7 mouse cellular contexts compared by ENCODE assay signal in genomic region chr2:27141950-27142693, GRCm38 (mm10). TPM values are rescaled to one million over a fixed set of nuclear protein-coding genes. Genes with fewer than 3 reads are reported as not detected.
DNase-seq lines count a peak whose midpoint lies in the region; ATAC-seq lines count a peak whose summit lies in the region.

Gene Fam163b (minus strand): TSS chr2:27142491.

- H3K27ac ChIP-seq in forebrain, embryonic 10.5 days, result no peak within 1 kb of the TSS
- H3K27ac ChIP-seq in hindbrain, embryonic 16.5 days (ENCODE audit: low read depth, low read length), result no peak within 1 kb of the TSS
- no peak within 1 kb of the TSS for H3K27ac ChIP-seq in midbrain, embryonic 14.5 days (replicated peaks; ENCODE audit: low read depth, low read length)

- H3K9me3 ChIP-seq in forebrain, embryonic 10.5 days, result no peaks in the 10 kb centered on the region
- no peaks in the 10 kb centered on the region for H3K9me3 ChIP-seq in hindbrain, embryonic 16.5 days (ENCODE audit: control insufficient read depth, low read length)
- no peaks in the 10 kb centered on the region for H3K9me3 ChIP-seq in midbrain, embryonic 14.5 days (ENCODE audit: control insufficient read depth, low read length)

- H3K36me3 ChIP-seq in forebrain, embryonic 10.5 days (replicated peaks), result no peaks in the 10 kb centered on the region
- no peaks in the 10 kb centered on the region for H3K36me3 ChIP-seq in hindbrain, embryonic 16.5 days (ENCODE audit: control insufficient read depth, insufficient read depth, low read length)
- H3K36me3 ChIP-seq in midbrain, embryonic 14.5 days (ENCODE audit: control insufficient read depth, insufficient read depth, low read length), result no peaks in the 10 kb centered on the region

- peaks cover 51% of the 10 kb centered on the region for H3K27me3 ChIP-seq in forebrain, embryonic 10.5 days (ENCODE audit: poor library complexity, severe bottlenecking)
- H3K27me3 ChIP-seq in hindbrain, embryonic 16.5 days (replicated peaks; ENCODE audit: control insufficient read depth, insufficient read depth, low read length), result peaks cover 8% of the 10 kb centered on the region
- peaks cover 12% of the 10 kb centered on the region; the same call in 1 of the 2 replicates for H3K27me3 ChIP-seq in midbrain, embryonic 14.5 days (ENCODE audit: control insufficient read depth, insufficient read depth, low read length)

- WGBS in forebrain, embryonic 10.5 days, result 2% methylated on average over 62 of the region's 62 CpGs
- WGBS in hindbrain, embryonic 16.5 days, result under 1% methylated on average over 56 of the region's 62 CpGs
- WGBS in midbrain, embryonic 14.5 days, result 2% methylated on average over 62 of the region's 62 CpGs

- peak within 1 kb of the TSS; percentile 54 for H3K4me3 ChIP-seq in forebrain, embryonic 10.5 days
- H3K4me3 ChIP-seq in hindbrain, embryonic 16.5 days (ENCODE audit: low read length), result peak within 1 kb of the TSS; percentile 55
- H3K4me3 ChIP-seq in midbrain, embryonic 14.5 days (replicated peaks; ENCODE audit: low read depth, low read length), result peak within 1 kb of the TSS; percentile 41

- peak; percentile 92 for ATAC-seq in hindbrain, embryonic 16.5 days
- peak; percentile 24; the same call in 1 of the 2 replicates for ATAC-seq in midbrain, embryonic 14.5 days (ENCODE audit: low FRiP score, low TSS enrichment)

- peak; percentile 19 for DNase-seq in T-cell, adult 2 months (ENCODE audit: low spot score)
- peak; percentile 16 to 21 for DNase-seq in adrenal gland, postnatal 4 days (ENCODE audit: low spot score in 2 of 2)
- peak; percentile 35 for DNase-seq in forebrain, embryonic 10.5 days (ENCODE audit: extremely low spot score, low spot score)
- peak in 1 of 2 experiments; percentile 71 for DNase-seq in left cerebral cortex, postnatal 10 days (ENCODE audit: extremely low spot score in 1 of 2, low spot score in 2 of 2)
- peak; percentile 83 for DNase-seq in midbrain, embryonic 14.5 days
- peak; percentile 17 for DNase-seq in testis, postnatal 14 days (ENCODE audit: low spot score)

- H3K4me2 ChIP-seq in hindbrain, embryonic 16.5 days (ENCODE audit: low read length), result peak within 1 kb of the TSS; percentile 94
- H3K4me2 ChIP-seq in midbrain, embryonic 14.5 days (ENCODE audit: low read length), result peak within 1 kb of the TSS; percentile 69

- intact Hi-C loops in left cerebral cortex, postnatal 10 days (cut with DNase I), result loop anchor here (5.0 kb wide), 1 partner anchor 85 kb away; no protein-coding TSS in a partner anchor

- H3K9ac ChIP-seq in hindbrain, embryonic 16.5 days (ENCODE audit: low read depth, low read length), result peak within 1 kb of the TSS; percentile 76
- H3K9ac ChIP-seq in midbrain, embryonic 14.5 days (replicated peaks; ENCODE audit: low read length), result peak within 1 kb of the TSS; percentile 52

- H3K4me1 ChIP-seq in forebrain, embryonic 10.5 days, result peaks cover 11% of the 10 kb centered on the region
- peaks cover 9% of the 10 kb centered on the region for H3K4me1 ChIP-seq in hindbrain, embryonic 16.5 days (ENCODE audit: control insufficient read depth, insufficient read depth, low read depth, low read length)
- H3K4me1 ChIP-seq in midbrain, embryonic 14.5 days (ENCODE audit: control insufficient read depth, insufficient read depth, low read length), result no peaks in the 10 kb centered on the region

RNA-seq across cellular contexts. Expression of gene Fam163b, which starts in this region (rescaled TPM):
- 1 to 10 TPM; 4.0 to 5.0 TPM for total RNA-seq in adrenal gland, postnatal 4 days (2021)
- polyA plus RNA-seq in forebrain, embryonic 10.5 days (2016; fragmentation: Nextera tagmentation; extraction: Ambion mirVana), result 0.05 and 0.16 TPM in 2 replicates
- 10.2 and 10.3 TPM in 2 replicates for polyA plus RNA-seq in hindbrain, embryonic 16.5 days (2015; fragmentation: Nextera tagmentation; extraction: Ambion mirVana)
- total RNA-seq in left cerebral cortex, postnatal 10 days (2021), result 100 to 1,000 TPM; 143 to 149 TPM
- polyA plus RNA-seq in midbrain, embryonic 14.5 days (2014; fragmentation: Nextera tagmentation; extraction: Ambion mirVana), result 2.8 and 4.2 TPM in 2 replicates

Comparison
In these comparisons a context has a peak if more than half of its experiments do, and no peak if none do; other contexts are left out.
1. RNA of gene Fam163b (total RNA-seq): 143 to 149 TPM in left cerebral cortex, postnatal 10 days; 4.0 to 5.0 TPM in adrenal gland, postnatal 4 days; every median in the first group is over 10 times any median in the second.
2. Peak in DNase-seq and H3K4me3 ChIP-seq in forebrain, embryonic 10.5 days; RNA of the gene not detected or under 1 TPM.
3. Peak in every context shown above with its lines, with median percentiles within 50 percentile points of each other: H3K4me3 ChIP-seq.